Mouse (Mus musculus): ENCODE data around the gene Pih1d1.
"Not testable (repeated sequence)": the region's sequence is repeated elsewhere in the genome, so short reads cannot be mapped to it uniquely, and the experiment has no call there.

Pih1d1 gene

GRCm38 (mm10) chr7:45169495-45169894, 15.4 kb downstream of the Pih1d1 start:
- DNase-seq = peak; percentile 83

- DNase-seq = no peak
Observed at GRCm38 (mm10) chr7:45172974-45173373, 18.9 kb downstream of the Pih1d1 start.

- DNase-seq = not testable (repeated sequence)
Observed at GRCm38 (mm10) chr7:45173772-45174171, 19.7 kb downstream of the Pih1d1 start.

GRCm38 (mm10) chr7:45174567-45175280, 20.6 kb downstream of the Pih1d1 start:
- DNase-seq = no peak

GRCm38 (mm10) chr7:45175398-45175797, 21.3 kb downstream of the Pih1d1 start:
- DNase-seq = no peak

GRCm38 (mm10) chr7:45175929-45176328, 21.8 kb downstream of the Pih1d1 start:
- DNase-seq = no peak

GRCm38 (mm10) chr7:45176356-45176755, 22.3 kb downstream of the Pih1d1 start:
- no peak for DNase-seq

GRCm38 (mm10) chr7:45178550-45178949, 24.4 kb downstream of the Pih1d1 start:
- no peak for DNase-seq

- DNase-seq = no peak
Observed at GRCm38 (mm10) chr7:45179469-45179868, 25.4 kb downstream of the Pih1d1 start, which contains the start of gene Gfy. Gfy (minus strand) TSS chr7:45179569.

- DNase-seq = peak; percentile 63
Observed at GRCm38 (mm10) chr7:45180896-45181477, 26.9 kb downstream of the Pih1d1 start, which contains the start of gene Pth2. Pth2 (plus strand) TSS chr7:45180995.

- DNase-seq = no peak
Observed at GRCm38 (mm10) chr7:45181540-45181939, 27.4 kb downstream of the Pih1d1 start.

- peak; percentile 89 for DNase-seq
Observed at GRCm38 (mm10) chr7:45182199-45182601, 28.1 kb downstream of the Pih1d1 start.

- peak; percentile 51 for DNase-seq
Observed at GRCm38 (mm10) chr7:45182606-45183005, 28.5 kb downstream of the Pih1d1 start.

- DNase-seq = no peak
Observed at GRCm38 (mm10) chr7:45183672-45184071, 29.6 kb downstream of the Pih1d1 start.

GRCm38 (mm10) chr7:45185921-45186320, 31.8 kb downstream of the Pih1d1 start:
- no peak for DNase-seq

- no peak for DNase-seq
Observed at GRCm38 (mm10) chr7:45189600-45189999, 35.5 kb downstream of the Pih1d1 start.

GRCm38 (mm10) chr7:45190186-45190585, 36.1 kb downstream of the Pih1d1 start:
- no peak for DNase-seq

- no peak for DNase-seq
Observed at GRCm38 (mm10) chr7:45191161-45191560, 37.1 kb downstream of the Pih1d1 start.

GRCm38 (mm10) chr7:45191803-45192363, 37.8 kb downstream of the Pih1d1 start:
- DNase-seq = peak; percentile 90

- peak; percentile 56 for DNase-seq
Observed at GRCm38 (mm10) chr7:45192585-45193310, 38.6 kb downstream of the Pih1d1 start.

GRCm38 (mm10) chr7:45193406-45193805, 39.3 kb downstream of the Pih1d1 start:
- DNase-seq = peak; percentile 79

GRCm38 (mm10) chr7:45193871-45194785, 40.0 kb downstream of the Pih1d1 start:
- peak; percentile 77 for DNase-seq
